Mouse (Mus musculus) bone marrow macrophage, adult 2 months (primary cell): Measurements from ENCODE around the gene 1110008L16Rik.

Experiments used
- CTCF ChIP-seq: IDR thresholded peaks from 2 replicates; pipeline ENCODE4 v1.5.1; 2012; ENCODE audit warnings: low read depth, mild to moderate bottlenecking, low read length, moderate library complexity
- POLR2A ChIP-seq: IDR thresholded peaks from 2 replicates; pipeline ENCODE4 v1.6.1; 2012; ENCODE audit warnings: mild to moderate bottlenecking, low read depth, low read length, borderline replicate concordance

GRCm38 (mm10) chr12:55387788-55388465, 88.5 kb downstream of the 1110008L16Rik start:
- TF ChIP-seq CTCF (no peak), POLR2A (no peak)
